Comparison of ENCODE assay signal across 14 mouse cellular contexts in genomic region chr11:51602253-51602652, GRCm38 (mm10). TPM values are rescaled to one million over a fixed set of nuclear protein-coding genes. Genes with fewer than 3 reads are reported as not detected.
A peak's percentile ranks its signal among the peaks of the same experiment; 100 is the strongest.
DNase-seq lines count a peak whose midpoint lies in the region; ATAC-seq and TF ChIP-seq lines count a peak whose summit lies in the region.
"Had no signal": no experiment of that assay in that cellular context is flagged by ENCODE, and none has a peak within 500 bp of the region (broad histone marks: within the 10 kb centered on the region; RNA-seq: fewer than 3 reads in every experiment).

No protein-coding gene starts in this region.

- H3K4me3 ChIP-seq in forebrain, embryonic 10.5 days, result peak overlapping the region; percentile 21; the same call in 1 of the 2 replicates
- H3K4me3 ChIP-seq in forebrain, postnatal 0 days (ENCODE audit: low read depth, low read length), result no peak overlapping the region
- H3K4me3 ChIP-seq in kidney, embryonic 15.5 days (replicated peaks), result no peak overlapping the region
- no peak overlapping the region for H3K4me3 ChIP-seq in midbrain, embryonic 13.5 days (replicated peaks)
- H3K4me3 ChIP-seq in midbrain, postnatal 0 days (ENCODE audit: low read depth, low read length), result no peak overlapping the region
- H3K4me3 ChIP-seq in myocyte, result no peak overlapping the region
- H3K4me3 ChIP-seq: heart, embryonic 15.5 days had no signal

- peaks cover 58% of the 10 kb centered on the region for H3K79me2 ChIP-seq in myocyte (ENCODE audit: control insufficient read depth, insufficient read depth)

- peaks cover 45% of the 10 kb centered on the region for H3K4me1 ChIP-seq in forebrain, embryonic 10.5 days
- H3K4me1 ChIP-seq in forebrain, postnatal 0 days (ENCODE audit: insufficient read depth), result 0 out of 2 replicates have a peak, but pooled peaks cover 10% of the 10 kb centered on the region
- H3K4me1 ChIP-seq in kidney, embryonic 15.5 days, result peaks cover 42% of the 10 kb centered on the region
- peaks cover 56% of the 10 kb centered on the region for H3K4me1 ChIP-seq in midbrain, embryonic 13.5 days (replicated peaks)
- H3K4me1 ChIP-seq in midbrain, postnatal 0 days (ENCODE audit: insufficient read depth, low read length), result no peaks in the 10 kb centered on the region

- H3K9ac ChIP-seq in forebrain, postnatal 0 days, result no peak overlapping the region
- H3K9ac ChIP-seq in kidney, embryonic 15.5 days, result no peak overlapping the region
- H3K9ac ChIP-seq in midbrain, embryonic 13.5 days (replicated peaks), result 0 out of 2 replicates have a peak overlapping the region, but pooled peaks have one; percentile 7
- no peak overlapping the region for H3K9ac ChIP-seq in midbrain, postnatal 0 days (replicated peaks; ENCODE audit: low read length, poor library complexity, severe bottlenecking)
- H3K9ac ChIP-seq: heart, embryonic 15.5 days had no signal

- no peak overlapping the region for H3K27ac ChIP-seq in forebrain, embryonic 10.5 days
- H3K27ac ChIP-seq in forebrain, postnatal 0 days (ENCODE audit: low read depth, low read length), result no peak overlapping the region
- H3K27ac ChIP-seq in kidney, embryonic 15.5 days, result peak overlapping the region; percentile 39; the same call in 1 of the 2 replicates
- no peak overlapping the region for H3K27ac ChIP-seq in midbrain, embryonic 13.5 days
- no peak overlapping the region for H3K27ac ChIP-seq in midbrain, postnatal 0 days (ENCODE audit: low read depth, low read length)
- H3K27ac ChIP-seq: heart, embryonic 15.5 days had no signal

- no peak for ATAC-seq in forebrain, postnatal 0 days
- no peak for ATAC-seq in kidney, embryonic 15.5 days (replicated peaks; ENCODE audit: low FRiP score)
- ATAC-seq in midbrain, embryonic 13.5 days, result no peak
- ATAC-seq in midbrain, postnatal 0 days (ENCODE audit: low FRiP score), result no peak

- peak; percentile 19 for TF ChIP-seq POLR2A in myocyte (IDR thresholded peaks at IDR 0.05; ENCODE audit: insufficient read length, low read depth)

- 89% methylated on average over 3 of the region's 3 CpGs for WGBS in forebrain, embryonic 10.5 days
- WGBS in forebrain, postnatal 0 days, result 97% methylated on average over 3 of the region's 3 CpGs
- WGBS in kidney, embryonic 15.5 days, result 83% methylated on average over 3 of the region's 3 CpGs
- 93% methylated on average over 3 of the region's 3 CpGs for whole genome bisulfite sequencing in midbrain, embryonic 13.5 days
- 92% methylated on average over 3 of the region's 3 CpGs for WGBS in midbrain, postnatal 0 days

- peaks cover 89% of the 10 kb centered on the region for H3K36me3 ChIP-seq in forebrain, embryonic 10.5 days (replicated peaks)
- H3K36me3 ChIP-seq in forebrain, postnatal 0 days (ENCODE audit: insufficient read depth), result peaks cover 75% of the 10 kb centered on the region
- peaks cover 84% of the 10 kb centered on the region for H3K36me3 ChIP-seq in kidney, embryonic 15.5 days
- H3K36me3 ChIP-seq in midbrain, embryonic 13.5 days, result peaks cover 79% of the 10 kb centered on the region
- H3K36me3 ChIP-seq in midbrain, postnatal 0 days (ENCODE audit: insufficient read depth, low read length), result peaks cover 66% of the 10 kb centered on the region
- peaks cover 78% of the 10 kb centered on the region for H3K36me3 ChIP-seq in myocyte (ENCODE audit: control insufficient read depth, insufficient read depth)

- H3K9me3 ChIP-seq in forebrain, embryonic 10.5 days, result no peaks in the 10 kb centered on the region
- no peaks in the 10 kb centered on the region for H3K9me3 ChIP-seq in forebrain, postnatal 0 days (ENCODE audit: low read length)
- no peaks in the 10 kb centered on the region for H3K9me3 ChIP-seq in kidney, embryonic 15.5 days (replicated peaks)
- H3K9me3 ChIP-seq in midbrain, embryonic 13.5 days, result no peaks in the 10 kb centered on the region
- no peaks in the 10 kb centered on the region for H3K9me3 ChIP-seq in midbrain, postnatal 0 days (ENCODE audit: low read length)
- H3K9me3 ChIP-seq: heart, embryonic 15.5 days had no signal

- no peak overlapping the region for H3K4me2 ChIP-seq in forebrain, postnatal 0 days (ENCODE audit: low read depth)
- H3K4me2 ChIP-seq in kidney, embryonic 15.5 days, result no peak overlapping the region
- no peak overlapping the region; the same call in 1 of the 2 replicates for H3K4me2 ChIP-seq in midbrain, embryonic 13.5 days (replicated peaks)
- no peak overlapping the region for H3K4me2 ChIP-seq in midbrain, postnatal 0 days (ENCODE audit: low read depth, low read length, poor library complexity, severe bottlenecking)
- no peak overlapping the region for H3K4me2 ChIP-seq in myocyte (ENCODE audit: low read depth)
- H3K4me2 ChIP-seq: heart, embryonic 15.5 days had no signal

- no peak overlapping the region for H3ac ChIP-seq in myocyte (ENCODE audit: control insufficient read depth, insufficient read length)

- no peak for DNase-seq in forebrain, embryonic 10.5 days (ENCODE audit: extremely low spot score, low spot score)
- no peak for DNase-seq in forebrain, postnatal 0 days
- no peak for DNase-seq in kidney, postnatal 36 days
- DNase-seq in midbrain, postnatal 0 days (ENCODE audit: low spot score), result no peak
- no peak for DNase-seq in cerebellum, postnatal 14 days
- DNase-seq: adrenal gland, adult 8-10 months; cerebellum, postnatal 10 days; gastrocnemius, postnatal 14 days; kidney, postnatal 10 days; lung, adult 18-20 months had no signal

- TF ChIP-seq CTCF in forebrain, postnatal 0 days (IDR thresholded peaks at IDR 0.05; ENCODE audit: low read depth), result no peak
- TF ChIP-seq CTCF in midbrain, postnatal 0 days (IDR thresholded peaks at IDR 0.05), result no peak

- H3K27me3 ChIP-seq in forebrain, embryonic 10.5 days (ENCODE audit: poor library complexity, severe bottlenecking), result no peaks in the 10 kb centered on the region
- H3K27me3 ChIP-seq in forebrain, postnatal 0 days (ENCODE audit: insufficient read depth, low read length), result no peaks in the 10 kb centered on the region
- no peaks in the 10 kb centered on the region for H3K27me3 ChIP-seq in kidney, embryonic 15.5 days
- H3K27me3 ChIP-seq in midbrain, embryonic 13.5 days, result no peaks in the 10 kb centered on the region
- H3K27me3 ChIP-seq in midbrain, postnatal 0 days (ENCODE audit: insufficient read depth, low read length), result no peaks in the 10 kb centered on the region
- no peaks in the 10 kb centered on the region for H3K27me3 ChIP-seq in myocyte (ENCODE audit: control insufficient read depth, insufficient read depth, insufficient read length)
- H3K27me3 ChIP-seq: heart, embryonic 15.5 days had no signal

RNA-seq across cellular contexts. Expression of gene Hnrnpab, which starts 4.4 kb away (rescaled TPM):
- 597 and 634 TPM in 2 replicates for polyA plus RNA-seq in forebrain, embryonic 10.5 days (2016; fragmentation: Nextera tagmentation; extraction: Ambion mirVana)
- total RNA-seq in forebrain, postnatal 0 days (2014; rRNA removed), result 324 and 364 TPM in 2 replicates
- polyA plus RNA-seq in forebrain, postnatal 0 days (2015; fragmentation: Nextera tagmentation; extraction: Ambion mirVana), result 350 and 374 TPM in 2 replicates
- 443 and 447 TPM in 2 replicates for polyA plus RNA-seq in kidney, embryonic 15.5 days (2015; fragmentation: Nextera tagmentation; extraction: Ambion mirVana)
- polyA plus RNA-seq in midbrain, embryonic 13.5 days (2015; fragmentation: Nextera tagmentation; extraction: Ambion mirVana), result 465 and 547 TPM in 2 replicates
- 239 and 245 TPM in 2 replicates for total RNA-seq in midbrain, postnatal 0 days (2014; rRNA removed)
- 191 and 220 TPM in 2 replicates for polyA plus RNA-seq in midbrain, postnatal 0 days (2015; fragmentation: Nextera tagmentation; extraction: Ambion mirVana)
- 371 TPM for polyA plus RNA-seq in myocyte (2012; fragmentation: generic; extraction: Trizol)

RNA-seq across cellular contexts. Expression of gene Nhp2, which starts 17.3 kb away (rescaled TPM):
- polyA plus RNA-seq in forebrain, embryonic 10.5 days (2016; fragmentation: Nextera tagmentation; extraction: Ambion mirVana), result 273 and 279 TPM in 2 replicates
- 66.5 and 81.2 TPM in 2 replicates for total RNA-seq in forebrain, postnatal 0 days (2014; rRNA removed)
- 118 and 155 TPM in 2 replicates for polyA plus RNA-seq in forebrain, postnatal 0 days (2015; fragmentation: Nextera tagmentation; extraction: Ambion mirVana)
- 163 and 169 TPM in 2 replicates for polyA plus RNA-seq in kidney, embryonic 15.5 days (2015; fragmentation: Nextera tagmentation; extraction: Ambion mirVana)
- polyA plus RNA-seq in midbrain, embryonic 13.5 days (2015; fragmentation: Nextera tagmentation; extraction: Ambion mirVana), result 104 and 110 TPM in 2 replicates
- total RNA-seq in midbrain, postnatal 0 days (2014; rRNA removed), result 36.6 and 60.3 TPM in 2 replicates
- 88.4 and 96.1 TPM in 2 replicates for polyA plus RNA-seq in midbrain, postnatal 0 days (2015; fragmentation: Nextera tagmentation; extraction: Ambion mirVana)
- polyA plus RNA-seq in myocyte (2012; fragmentation: generic; extraction: Trizol), result 137 TPM

RNA-seq across cellular contexts. Expression of gene Phykpl, which starts 17.7 kb away (rescaled TPM):
- 15.9 and 16.3 TPM in 2 replicates for polyA plus RNA-seq in forebrain, embryonic 10.5 days (2016; fragmentation: Nextera tagmentation; extraction: Ambion mirVana)
- 5.6 and 7.9 TPM in 2 replicates for total RNA-seq in forebrain, postnatal 0 days (2014; rRNA removed)
- polyA plus RNA-seq in forebrain, postnatal 0 days (2015; fragmentation: Nextera tagmentation; extraction: Ambion mirVana), result 6.7 and 8.4 TPM in 2 replicates
- polyA plus RNA-seq in kidney, embryonic 15.5 days (2015; fragmentation: Nextera tagmentation; extraction: Ambion mirVana), result 22.2 and 23.1 TPM in 2 replicates
- polyA plus RNA-seq in midbrain, embryonic 13.5 days (2015; fragmentation: Nextera tagmentation; extraction: Ambion mirVana), result 13.3 and 14.6 TPM in 2 replicates
- 6.6 and 7.5 TPM in 2 replicates for total RNA-seq in midbrain, postnatal 0 days (2014; rRNA removed)
- polyA plus RNA-seq in midbrain, postnatal 0 days (2015; fragmentation: Nextera tagmentation; extraction: Ambion mirVana), result 5.9 and 6.9 TPM in 2 replicates
- polyA plus RNA-seq in myocyte (2012; fragmentation: generic; extraction: Trizol), result 7.0 TPM

RNA-seq across cellular contexts. Expression of gene Rmnd5b, which starts 33.4 kb away (rescaled TPM):
- 37.2 and 39.1 TPM in 2 replicates for polyA plus RNA-seq in forebrain, embryonic 10.5 days (2016; fragmentation: Nextera tagmentation; extraction: Ambion mirVana)
- total RNA-seq in forebrain, postnatal 0 days (2014; rRNA removed), result 70.7 and 88.2 TPM in 2 replicates
- polyA plus RNA-seq in forebrain, postnatal 0 days (2015; fragmentation: Nextera tagmentation; extraction: Ambion mirVana), result 74.4 and 75.9 TPM in 2 replicates
- polyA plus RNA-seq in kidney, embryonic 15.5 days (2015; fragmentation: Nextera tagmentation; extraction: Ambion mirVana), result 43.1 and 44.0 TPM in 2 replicates
- polyA plus RNA-seq in midbrain, embryonic 13.5 days (2015; fragmentation: Nextera tagmentation; extraction: Ambion mirVana), result 66.2 and 71.8 TPM in 2 replicates
- 70.1 and 93.9 TPM in 2 replicates for total RNA-seq in midbrain, postnatal 0 days (2014; rRNA removed)
- polyA plus RNA-seq in midbrain, postnatal 0 days (2015; fragmentation: Nextera tagmentation; extraction: Ambion mirVana), result 66.0 and 72.7 TPM in 2 replicates
- 41.0 TPM for polyA plus RNA-seq in myocyte (2012; fragmentation: generic; extraction: Trizol)

RNA-seq across cellular contexts. Expression of gene N4bp3, which starts 48.4 kb away (rescaled TPM):
- polyA plus RNA-seq in forebrain, embryonic 10.5 days (2016; fragmentation: Nextera tagmentation; extraction: Ambion mirVana), result 19.4 and 21.1 TPM in 2 replicates
- 23.4 and 26.4 TPM in 2 replicates for total RNA-seq in forebrain, postnatal 0 days (2014; rRNA removed)
- polyA plus RNA-seq in forebrain, postnatal 0 days (2015; fragmentation: Nextera tagmentation; extraction: Ambion mirVana), result 17.3 and 17.9 TPM in 2 replicates
- polyA plus RNA-seq in kidney, embryonic 15.5 days (2015; fragmentation: Nextera tagmentation; extraction: Ambion mirVana), result 27.8 and 32.1 TPM in 2 replicates
- 8.0 and 8.3 TPM in 2 replicates for polyA plus RNA-seq in midbrain, embryonic 13.5 days (2015; fragmentation: Nextera tagmentation; extraction: Ambion mirVana)
- total RNA-seq in midbrain, postnatal 0 days (2014; rRNA removed), result 36.7 and 41.2 TPM in 2 replicates
- 24.7 and 26.8 TPM in 2 replicates for polyA plus RNA-seq in midbrain, postnatal 0 days (2015; fragmentation: Nextera tagmentation; extraction: Ambion mirVana)
- 16.3 TPM for polyA plus RNA-seq in myocyte (2012; fragmentation: generic; extraction: Trizol)
